ENCODE assay signal across 19 mouse cellular contexts in genomic region chr9:86682844-86683243, GRCm38 (mm10). TPM values are rescaled to one million over a fixed set of nuclear protein-coding genes. Genes with fewer than 3 reads are reported as not detected.
DNase-seq lines count a peak whose midpoint lies in the region; ATAC-seq and TF ChIP-seq lines count a peak whose summit lies in the region.
"Had no signal": no experiment of that assay in that cellular context is flagged by ENCODE, and none has a peak within 500 bp of the region (broad histone marks: within the 10 kb centered on the region; RNA-seq: fewer than 3 reads in every experiment).

No protein-coding gene starts in this region.

- H3K4me2 ChIP-seq in forebrain, embryonic 14.5 days (ENCODE audit: low read length), result no peak overlapping the region
- no peak overlapping the region for H3K4me2 ChIP-seq in forebrain, embryonic 11.5 days (ENCODE audit: low read depth, low read length, severe bottlenecking)
- no peak overlapping the region for H3K4me2 ChIP-seq in lung, embryonic 14.5 days
- H3K4me2 ChIP-seq in hindbrain, embryonic 16.5 days (ENCODE audit: low read length), result no peak overlapping the region
- H3K4me2 ChIP-seq in intestine, embryonic 16.5 days (ENCODE audit: low read depth, low read length), result no peak overlapping the region
- H3K4me2 ChIP-seq: liver, embryonic 13.5 days had no signal

- ATAC-seq in forebrain, embryonic 14.5 days, result peak; percentile 55; the same call in 1 of the 2 replicates
- no peak; the same call in 1 of the 2 replicates for ATAC-seq in forebrain, embryonic 11.5 days (replicated peaks; ENCODE audit: low FRiP score)
- ATAC-seq in lung, embryonic 14.5 days (ENCODE audit: insufficient read depth), result 0 out of 2 replicates have a peak, but pooled peaks have one; percentile 50
- peak; percentile 54 for ATAC-seq in hindbrain, embryonic 16.5 days
- no peak for ATAC-seq in intestine, embryonic 16.5 days

- H3K36me3 ChIP-seq in forebrain, embryonic 14.5 days (ENCODE audit: control insufficient read depth, insufficient read depth, low read length), result no peaks in the 10 kb centered on the region
- H3K36me3 ChIP-seq in forebrain, embryonic 11.5 days (ENCODE audit: control insufficient read depth, insufficient read depth, low read length), result no peaks in the 10 kb centered on the region
- H3K36me3 ChIP-seq in lung, embryonic 14.5 days (ENCODE audit: insufficient read depth), result no peaks in the 10 kb centered on the region
- no peaks in the 10 kb centered on the region for H3K36me3 ChIP-seq in hindbrain, embryonic 16.5 days (ENCODE audit: control insufficient read depth, insufficient read depth, low read length)
- H3K36me3 ChIP-seq in intestine, embryonic 16.5 days (ENCODE audit: control insufficient read depth, insufficient read depth, low read length), result no peaks in the 10 kb centered on the region
- H3K36me3 ChIP-seq: liver, embryonic 13.5 days had no signal

- H3K27me3 ChIP-seq in forebrain, embryonic 14.5 days (replicated peaks; ENCODE audit: control insufficient read depth, insufficient read depth, low read length), result no peaks in the 10 kb centered on the region
- H3K27me3 ChIP-seq in forebrain, embryonic 11.5 days (ENCODE audit: control insufficient read depth, insufficient read depth, low read length), result no peaks in the 10 kb centered on the region
- no peaks in the 10 kb centered on the region for H3K27me3 ChIP-seq in lung, embryonic 14.5 days (ENCODE audit: insufficient read depth, low read length)
- H3K27me3 ChIP-seq in hindbrain, embryonic 16.5 days (replicated peaks; ENCODE audit: control insufficient read depth, insufficient read depth, low read length), result no peaks in the 10 kb centered on the region
- H3K27me3 ChIP-seq in intestine, embryonic 16.5 days (replicated peaks; ENCODE audit: control insufficient read depth, insufficient read depth, low read length), result no peaks in the 10 kb centered on the region
- H3K27me3 ChIP-seq: liver, embryonic 13.5 days had no signal

- no peaks in the 10 kb centered on the region for H3K4me1 ChIP-seq in forebrain, embryonic 14.5 days (ENCODE audit: control insufficient read depth, insufficient read depth, low read length)
- H3K4me1 ChIP-seq in forebrain, embryonic 11.5 days (replicated peaks; ENCODE audit: control insufficient read depth, insufficient read depth, low read length), result 0 out of 2 replicates have a peak, but pooled peaks cover 2% of the 10 kb centered on the region
- 0 out of 2 replicates have a peak, but pooled peaks cover 4% of the 10 kb centered on the region for H3K4me1 ChIP-seq in lung, embryonic 14.5 days (ENCODE audit: insufficient read depth)
- peaks cover 4% of the 10 kb centered on the region; the same call in 1 of the 2 replicates for H3K4me1 ChIP-seq in hindbrain, embryonic 16.5 days (ENCODE audit: control insufficient read depth, insufficient read depth, low read depth, low read length)
- H3K4me1 ChIP-seq in intestine, embryonic 16.5 days (ENCODE audit: control insufficient read depth, insufficient read depth, low read length), result no peaks in the 10 kb centered on the region; the same call in 1 of the 2 replicates
- H3K4me1 ChIP-seq: liver, embryonic 13.5 days had no signal

- H3K9me3 ChIP-seq in forebrain, embryonic 14.5 days (replicated peaks; ENCODE audit: control insufficient read depth, low read length), result no peaks in the 10 kb centered on the region
- no peaks in the 10 kb centered on the region for H3K9me3 ChIP-seq in forebrain, embryonic 11.5 days (ENCODE audit: control insufficient read depth, low read length)
- no peaks in the 10 kb centered on the region for H3K9me3 ChIP-seq in lung, embryonic 14.5 days (ENCODE audit: low read depth, low read length)
- no peaks in the 10 kb centered on the region for H3K9me3 ChIP-seq in hindbrain, embryonic 16.5 days (ENCODE audit: control insufficient read depth, low read length)
- H3K9me3 ChIP-seq in intestine, embryonic 16.5 days (ENCODE audit: control insufficient read depth, low read length), result no peaks in the 10 kb centered on the region
- H3K9me3 ChIP-seq: G1E; liver, embryonic 13.5 days had no signal

- no peak overlapping the region for H3K27ac ChIP-seq in forebrain, embryonic 14.5 days (ENCODE audit: low read depth, low read length)
- no peak overlapping the region for H3K27ac ChIP-seq in forebrain, embryonic 11.5 days (ENCODE audit: low read depth, low read length)
- H3K27ac ChIP-seq in lung, embryonic 14.5 days (ENCODE audit: low read depth), result no peak overlapping the region
- H3K27ac ChIP-seq in hindbrain, embryonic 16.5 days (ENCODE audit: low read depth, low read length), result no peak overlapping the region
- no peak overlapping the region for H3K27ac ChIP-seq in intestine, embryonic 16.5 days (ENCODE audit: low read length)
- H3K27ac ChIP-seq: liver, embryonic 13.5 days had no signal

- no peak overlapping the region for H3K4me3 ChIP-seq in forebrain, embryonic 14.5 days (ENCODE audit: low read depth, low read length)
- H3K4me3 ChIP-seq in forebrain, embryonic 11.5 days (ENCODE audit: low read depth, low read length), result no peak overlapping the region
- H3K4me3 ChIP-seq in lung, embryonic 14.5 days (ENCODE audit: low read depth, low read length), result no peak overlapping the region
- H3K4me3 ChIP-seq in hindbrain, embryonic 16.5 days (ENCODE audit: low read length), result no peak overlapping the region
- H3K4me3 ChIP-seq in intestine, embryonic 16.5 days (ENCODE audit: low read length), result no peak overlapping the region
- H3K4me3 ChIP-seq: liver, embryonic 13.5 days had no signal

- 51% methylated on average over 6 of the region's 6 CpGs for WGBS in forebrain, embryonic 14.5 days
- 78% methylated on average over 6 of the region's 6 CpGs for WGBS in forebrain, embryonic 11.5 days
- WGBS in lung, embryonic 14.5 days, result 37% methylated on average over 6 of the region's 6 CpGs
- WGBS in hindbrain, embryonic 16.5 days, result 38% methylated on average over 6 of the region's 6 CpGs
- WGBS in intestine, embryonic 16.5 days, result 61% methylated on average over 6 of the region's 6 CpGs

- no peak overlapping the region for H3K9ac ChIP-seq in forebrain, embryonic 14.5 days (ENCODE audit: low read length)
- no peak overlapping the region for H3K9ac ChIP-seq in forebrain, embryonic 11.5 days (ENCODE audit: low read length)
- H3K9ac ChIP-seq in lung, embryonic 14.5 days, result no peak overlapping the region
- no peak overlapping the region for H3K9ac ChIP-seq in hindbrain, embryonic 16.5 days (ENCODE audit: low read depth, low read length)
- H3K9ac ChIP-seq in intestine, embryonic 16.5 days (ENCODE audit: low read depth, low read length), result no peak overlapping the region
- H3K9ac ChIP-seq: liver, embryonic 13.5 days had no signal

- peak; percentile 45 for DNase-seq in forebrain, embryonic 14.5 days (ENCODE audit: low spot score)
- DNase-seq in forebrain, embryonic 11.5 days (ENCODE audit: low spot score), result no peak
- peak; percentile 61 for DNase-seq in lung, embryonic 14.5 days
- DNase-seq in lung, postnatal 25 days (ENCODE audit: low spot score), result no peak
- DNase-seq in brain, adult 2 months (ENCODE audit: low read depth, low spot score), result peak; percentile 59
- DNase-seq in adrenal gland, adult 2 months, result no peak
- DNase-seq: adrenal gland, postnatal 36 days; B cell, adult 2 months; cerebellum, adult 11 months; gastrocnemius, postnatal 25 days; heart, postnatal 10 days; kidney, adult 18-20 months; kidney, postnatal 4 days; liver, embryonic 13.5 days; thymus, postnatal 25 days had no signal

- TF ChIP-seq CTCF in lung, embryonic 14.5 days (IDR thresholded peaks at IDR 0.05; ENCODE audit: low read depth), result no peak

RNA-seq across cellular contexts. Expression of gene Me1, which starts 12.9 kb away (rescaled TPM):
- 13.8 and 19.1 TPM in 2 replicates for polyA plus RNA-seq in forebrain, embryonic 14.5 days (2014; fragmentation: Nextera tagmentation; extraction: Ambion mirVana)
- 10.7 and 11.2 TPM in 2 replicates for polyA plus RNA-seq in forebrain, embryonic 11.5 days (2014; fragmentation: Nextera tagmentation; extraction: Ambion mirVana)
- 27.4 and 28.8 TPM in 2 replicates for polyA plus RNA-seq in lung, embryonic 14.5 days (2014; fragmentation: Nextera tagmentation; extraction: Ambion mirVana)
- 40.8 and 55.5 TPM in 2 replicates for polyA plus RNA-seq in hindbrain, embryonic 16.5 days (2015; fragmentation: Nextera tagmentation; extraction: Ambion mirVana)
- total RNA-seq in adrenal gland, adult 2 months (2021), result 1,000 to 10,000 TPM; 1,216 to 1,611 TPM
- 307 and 379 TPM in 2 replicates for polyA plus RNA-seq in adrenal gland, adult 2 months (2012; rRNA removed)
- 23.5 and 23.9 TPM in 2 replicates for polyA plus RNA-seq in intestine, embryonic 16.5 days (2015; fragmentation: Nextera tagmentation; extraction: Ambion mirVana)
- total RNA-seq: neutrophil, adult 5-6 weeks had no signal

Comparison
In these comparisons a context has a peak if more than half of its experiments do, and no peak if none do; other contexts are left out.
1. ATAC-seq: peak in forebrain, embryonic 14.5 days (single experiment), lung, embryonic 14.5 days (single experiment) and hindbrain, embryonic 16.5 days (single experiment); none in forebrain, embryonic 11.5 days (single experiment) and intestine, embryonic 16.5 days (single experiment).
2. DNase-seq: peak in forebrain, embryonic 14.5 days (single experiment), lung, embryonic 14.5 days (single experiment) and brain, adult 2 months (single experiment); none in forebrain, embryonic 11.5 days (single experiment), lung, postnatal 25 days (single experiment) and adrenal gland, adult 2 months (single experiment).